Mouse (Mus musculus) kidney, adult 2 months (tissue): ENCODE measurements around the gene Nol4l. TPM values are rescaled to one million over a fixed set of nuclear protein-coding genes. Genes with fewer than 3 reads are reported as not detected.
"Not testable (repeated sequence)": the region's sequence is repeated elsewhere in the genome, so short reads cannot be mapped to it uniquely, and the experiment has no call there.

Experiments
- DNase-seq: peaks from one replicate; pipeline ENCODE4 v3.0.0; 2021
- H3K27ac ChIP-seq: fragments of 200-500 bp; 2 replicates; pipeline ENCODE4 v1.5.1; 2012; ENCODE audit warnings: low read depth, low read length, control low read depth, inconsistent platforms; ENCODE audit not compliant: insufficient read depth
- H3K27me3 ChIP-seq: fragments of 200-500 bp; replicated peaks from 2 replicates; pipeline ENCODE4 v1.6.1; 2012; ENCODE audit warnings: mild to moderate bottlenecking, moderate library complexity, low read length, inconsistent platforms; ENCODE audit not compliant: control insufficient read depth, insufficient read depth
- H3K36me3 ChIP-seq: fragments of 200-500 bp; 2 replicates; pipeline ENCODE4 v1.6.1; 2012; ENCODE audit warnings: mild to moderate bottlenecking, moderate library complexity, low read length, inconsistent platforms; ENCODE audit not compliant: control insufficient read depth, insufficient read depth
- H3K4me1 ChIP-seq: fragments of 200-500 bp; 2 replicates; pipeline ENCODE4 v1.6.1; 2011; ENCODE audit warnings: low read length; ENCODE audit not compliant: control insufficient read depth, insufficient read depth
- H3K4me3 ChIP-seq: fragments of 200-500 bp; 2 replicates; pipeline ENCODE4 v1.5.1; 2011; ENCODE audit warnings: mild to moderate bottlenecking, low read depth, low read length, control low read depth; ENCODE audit not compliant: insufficient read depth
- CTCF ChIP-seq: fragments of 200-500 bp; conservative IDR thresholded peaks from 2 replicates; pipeline ENCODE4 v1.5.1; 2011; ENCODE audit warnings: low read depth, mild to moderate bottlenecking, control low read depth, low read length, moderate library complexity, mixed read lengths; ENCODE audit not compliant: insufficient read depth, insufficient read length
- POLR2A ChIP-seq: fragments of 200-500 bp; IDR thresholded peaks from one replicate; pipeline ENCODE4 v1.6.1; 2011; ENCODE audit warnings: low read depth, low read length, control low read depth
- WGBS: fragments of 180-500 bp; shearing (Covaris S2); methylation state at CpG from one replicate; pipeline ENCODE4 v1.1.7; 2018; 5-methylcytosine and 5-hydroxymethylcytosine counted together
- polyA plus RNA-seq: library from polyadenylated mRNA; depleted of rRNA; stranded (reverse); fragments of >200 nt; gene quantifications from 2 replicates; pipeline ENCODE4 v1.2.3, GENCODE M21; 2012; rRNA removed

The Nol4l gene
- polyA plus RNA-seq, 1 experiment, result 11.9 TPM

GRCm38 (mm10) chr2:153375380-153375779 lies 154.4 kb downstream of the Nol4l start:
- H3K36me3 ChIP-seq, result no peaks in the 10 kb centered on the region
- no peak for TF ChIP-seq CTCF
- WGBS, result 49% methylated on average over 2 of the region's 2 CpGs
- peak overlapping the region; percentile 38; the same call in 1 of the 2 replicates for H3K27ac ChIP-seq
- no peak for DNase-seq
- no peaks in the 10 kb centered on the region for H3K27me3 ChIP-seq
- no peak overlapping the region for H3K4me3 ChIP-seq
- H3K4me1 ChIP-seq, result peaks cover 15% of the 10 kb centered on the region

- TF ChIP-seq POLR2A (no peak), CTCF (no peak)
- Histone ChIP-seq H3K27me3 (no peaks in the 10 kb centered on the region), H3K27ac (no peak overlapping the region), H3K36me3 (peaks cover 3% of the 10 kb centered on the region; the same call in 1 of the 2 replicates), H3K4me3 (no peak overlapping the region), H3K4me1 (peaks cover 10% of the 10 kb centered on the region)
- DNase-seq, result no peak
Observed at GRCm38 (mm10) chr2:153370871-153371270, 158.9 kb downstream of the Nol4l start.

DNA sequence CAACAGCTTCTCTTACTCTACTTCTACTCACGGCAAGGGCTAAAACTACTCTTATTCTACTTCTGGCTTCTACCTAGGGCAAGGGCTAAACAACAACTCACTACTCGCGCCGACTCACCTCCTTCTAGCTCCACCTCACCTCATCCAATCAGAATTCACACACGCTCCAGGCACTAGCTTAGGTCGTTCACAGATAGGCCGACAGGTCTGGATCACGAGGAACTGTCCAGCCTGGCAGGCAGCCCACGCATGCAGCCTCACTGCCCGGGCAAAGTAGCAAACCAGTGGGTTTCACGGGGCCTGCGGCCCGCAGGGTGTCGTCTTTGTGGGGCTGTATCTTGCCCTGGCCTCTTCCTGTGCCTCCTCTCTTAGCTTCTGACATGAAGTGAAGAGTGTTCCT lies 165.2 kb downstream of the Nol4l start:
- WGBS, result 68% methylated on average over 14 of the region's 14 CpGs
- H3K4me3 ChIP-seq, H3K4me1 ChIP-seq, H3K27ac ChIP-seq, H3K27me3 ChIP-seq, H3K36me3 ChIP-seq: not testable (repeated sequence)
- DNase-seq, result peak; percentile 63

DNA sequence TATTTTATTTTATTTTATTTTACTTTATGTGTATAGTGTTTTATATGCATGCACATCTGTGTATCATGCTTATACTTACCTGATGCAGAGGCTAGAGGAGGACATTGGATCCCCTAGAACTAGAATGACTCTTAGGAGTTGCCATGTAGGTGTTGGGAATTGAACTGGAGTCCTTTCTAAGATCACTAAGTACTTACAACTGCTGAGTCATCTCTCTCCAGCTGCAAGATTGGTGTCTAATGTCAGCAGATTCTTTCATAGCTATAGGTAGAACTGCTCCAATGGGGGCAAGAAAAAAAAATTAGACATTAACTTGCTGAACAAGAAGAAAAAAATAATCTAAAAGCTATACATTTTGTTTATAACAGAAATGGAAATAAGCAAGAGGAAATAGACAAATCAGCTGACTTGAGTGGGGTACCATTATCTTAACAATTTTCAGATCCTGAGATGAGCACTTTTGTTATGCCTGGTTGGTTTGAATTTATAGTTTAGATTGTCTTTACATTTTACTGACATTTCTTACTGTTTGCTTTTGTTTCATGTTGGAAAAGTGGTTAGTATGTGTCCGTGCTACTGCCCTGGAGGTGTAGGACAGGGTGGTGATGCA lies 168.6 kb downstream of the Nol4l start:
- H3K27ac ChIP-seq, result no peak overlapping the region
- H3K4me1 ChIP-seq, result no peaks in the 10 kb centered on the region
- TF ChIP-seq CTCF, result no peak
- no peak for TF ChIP-seq POLR2A
- no peak overlapping the region for H3K4me3 ChIP-seq
- peaks cover 4% of the 10 kb centered on the region for H3K36me3 ChIP-seq
- no peak for DNase-seq
- 94% methylated on average over 1 of the region's 1 CpGs for WGBS
- no peaks in the 10 kb centered on the region for H3K27me3 ChIP-seq

Other genes starting within 250 kb of the Nol4l start
- 10.1 and 10.9 TPM in 2 replicates for gene Kif3b, start 238.6 kb downstream of the Nol4l start, polyA plus RNA-seq
- gene Asxl1, start 184.1 kb downstream of the Nol4l start, polyA plus RNA-seq, result 9.1 and 10.0 TPM in 2 replicates
- not detected in 2 replicates for gene 4930404H24Rik, start 37.2 kb downstream of the Nol4l start, polyA plus RNA-seq
- gene Commd7, start 102.8 kb upstream of the Nol4l start, polyA plus RNA-seq, result 14.5 and 22.3 TPM in 2 replicates
- 1.3 and 1.7 TPM in 2 replicates for gene Dnmt3b, start 119.5 kb upstream of the Nol4l start, polyA plus RNA-seq
- 0.07 TPM in 1 of 2 replicates, not detected in the other for gene Dnmt3c, start 166.7 kb upstream of the Nol4l start, polyA plus RNA-seq
- 8.2 and 11.2 TPM in 2 replicates for gene Mapre1, start 211.3 kb upstream of the Nol4l start, polyA plus RNA-seq
- gene Efcab8, start 250.0 kb upstream of the Nol4l start, polyA plus RNA-seq, result 0.14 and 0.20 TPM in 2 replicates